Mouse (Mus musculus): ENCODE measurements around the gene Dennd6b. TPM values are rescaled to one million over a fixed set of nuclear protein-coding genes. Genes with fewer than 3 reads are reported as not detected.

The Dennd6b gene
- polyA plus RNA-seq, 1 experiment from 2014 or later = 4.4 TPM

DNA sequence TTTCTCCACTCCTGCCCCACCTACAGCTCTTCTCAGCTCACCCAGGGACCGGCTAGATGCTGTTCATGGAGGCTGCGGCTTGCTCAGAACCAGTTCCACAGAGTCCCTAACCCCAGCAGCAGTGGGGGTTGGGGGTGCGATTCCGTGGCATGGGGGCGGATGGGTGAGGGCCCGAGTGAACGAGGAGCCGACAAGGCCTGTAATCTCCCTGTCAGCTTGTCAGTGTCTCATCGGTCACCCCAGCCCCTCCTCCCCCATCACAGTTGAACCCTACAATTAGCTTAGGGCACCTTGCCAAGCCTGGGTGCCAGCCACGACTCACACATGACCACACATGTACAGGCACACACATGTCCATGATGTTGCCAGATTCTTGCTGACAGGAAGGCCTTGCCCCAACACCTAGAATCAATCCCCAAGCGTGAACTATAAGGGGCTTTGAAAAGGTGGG is 21.4 kb downstream of the Dennd6b start:
- H3K27ac ChIP-seq (ENCODE audit: low read length) = peak overlapping the region; percentile 77; the same call in 1 of the 2 replicates
- H3K4me2 ChIP-seq (replicated peaks; ENCODE audit: low read depth, low read length) = no peak overlapping the region
- ATAC-seq = no peak
- no peak overlapping the region for H3K9ac ChIP-seq (replicated peaks; ENCODE audit: low read depth)
- DNase-seq (ENCODE audit: low spot score) = no peak
- TF ChIP-seq CTCF (IDR thresholded peaks at IDR 0.05) (no peak), EP300 (IDR thresholded peaks at IDR 0.05) (no peak)
- H3K36me3 ChIP-seq (ENCODE audit: insufficient read depth, low read length) = no peaks in the 10 kb centered on the region
- H3K9me3 ChIP-seq (ENCODE audit: low read length) = no peaks in the 10 kb centered on the region
- 33% methylated on average over 11 of the region's 11 CpGs for WGBS
- peaks cover 67% of the 10 kb centered on the region for H3K4me1 ChIP-seq (ENCODE audit: insufficient read depth, low read depth, low read length)
- H3K27me3 ChIP-seq (replicated peaks; ENCODE audit: insufficient read depth, low read length) = no peaks in the 10 kb centered on the region
- no peak overlapping the region for H3K4me3 ChIP-seq (ENCODE audit: low read depth, low read length)

DNA sequence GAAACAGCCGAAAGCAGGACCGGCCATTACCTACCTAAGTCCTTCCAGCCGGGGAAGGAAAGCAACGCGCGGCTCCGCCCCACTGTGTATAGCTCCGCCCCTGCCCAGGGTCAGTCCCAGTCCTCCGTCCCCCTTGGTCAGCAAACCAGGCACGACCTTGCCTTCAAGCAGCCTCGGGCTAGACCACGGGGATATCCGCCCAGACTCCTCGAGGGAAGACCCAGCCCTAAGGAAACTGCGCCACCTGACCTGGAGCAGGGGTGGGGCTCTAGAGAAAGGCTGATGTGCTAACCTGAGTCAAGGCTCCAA is 22.4 kb downstream of the Dennd6b start:
- ATAC-seq = peak; percentile 75
- 3% methylated on average over 15 of the region's 15 CpGs for WGBS
- TF ChIP-seq EP300 (IDR thresholded peaks at IDR 0.05) (no peak), CTCF (IDR thresholded peaks at IDR 0.05) (no peak)
- Histone ChIP-seq H3K27me3 (replicated peaks; ENCODE audit: insufficient read depth, low read length) (no peaks in the 10 kb centered on the region), H3K9ac (replicated peaks; ENCODE audit: low read depth) (peak overlapping the region; percentile 58; the same call in 1 of the 2 replicates), H3K4me3 (ENCODE audit: low read depth, low read length) (peak overlapping the region; percentile 60), H3K4me2 (replicated peaks; ENCODE audit: low read depth, low read length) (peak overlapping the region; percentile 99), H3K4me1 (ENCODE audit: insufficient read depth, low read depth, low read length) (peaks cover 70% of the 10 kb centered on the region), H3K27ac (ENCODE audit: low read length) (peak overlapping the region; percentile 77), H3K36me3 (ENCODE audit: insufficient read depth, low read length) (no peaks in the 10 kb centered on the region), H3K9me3 (ENCODE audit: low read length) (no peaks in the 10 kb centered on the region)
- DNase-seq (ENCODE audit: low spot score) = peak; percentile 87

DNA sequence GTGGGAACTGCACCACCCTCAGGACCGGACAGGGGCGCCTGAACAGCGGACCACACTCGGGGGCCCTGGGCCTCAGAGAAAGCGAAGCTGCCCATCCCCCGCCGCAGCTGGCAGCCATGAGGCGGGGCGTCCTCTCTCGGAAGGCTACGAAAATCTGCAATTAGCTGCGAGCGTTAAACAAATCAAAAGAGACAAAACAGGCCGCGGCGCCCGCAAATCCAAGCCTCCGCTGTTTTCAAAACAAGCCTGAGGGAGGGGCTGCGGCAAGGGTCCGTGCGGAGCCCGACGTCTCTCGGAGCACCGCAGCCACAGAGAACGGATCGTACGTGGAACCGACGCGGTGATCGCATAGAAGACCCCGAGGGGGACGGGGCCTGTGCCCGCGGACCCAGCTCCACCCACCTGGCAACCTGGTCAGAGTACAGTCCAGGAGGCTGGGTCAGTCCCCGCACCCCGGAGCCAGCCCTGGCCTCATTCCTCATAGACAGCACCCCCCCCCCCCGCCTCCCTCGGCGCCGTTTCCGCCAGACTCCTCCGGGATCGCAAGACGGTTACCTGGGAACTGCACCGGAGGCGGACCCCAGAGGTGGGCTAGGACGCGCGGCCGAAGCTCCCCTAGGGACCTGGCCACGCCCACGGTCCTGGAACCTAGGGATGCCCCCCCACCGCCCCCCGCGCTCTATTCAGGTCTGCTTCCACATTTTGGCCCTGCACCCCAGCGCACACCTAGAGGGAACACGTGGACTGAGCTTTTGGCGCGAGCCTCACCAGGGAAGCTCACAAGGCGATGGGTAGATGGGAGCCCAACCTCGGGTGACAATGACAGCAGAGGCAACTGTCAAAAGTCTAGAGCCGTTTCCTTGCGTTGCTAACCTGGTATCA is 23.0 kb downstream of the Dennd6b start:
- H3K36me3 ChIP-seq (ENCODE audit: insufficient read depth, low read length) = no peaks in the 10 kb centered on the region
- peak overlapping the region; percentile 58 for H3K9ac ChIP-seq (replicated peaks; ENCODE audit: low read depth)
- peak overlapping the region; percentile 77 for H3K27ac ChIP-seq (ENCODE audit: low read length)
- no peaks in the 10 kb centered on the region for H3K9me3 ChIP-seq (ENCODE audit: low read length)
- no peaks in the 10 kb centered on the region for H3K27me3 ChIP-seq (replicated peaks; ENCODE audit: insufficient read depth, low read length)
- ATAC-seq (peak; percentile 10; the same call in 1 of the 2 replicates), DNase-seq (ENCODE audit: low spot score) (peak; percentile 55)
- peaks cover 64% of the 10 kb centered on the region for H3K4me1 ChIP-seq (ENCODE audit: insufficient read depth, low read depth, low read length)
- peak overlapping the region; percentile 99 for H3K4me2 ChIP-seq (replicated peaks; ENCODE audit: low read depth, low read length)
- TF ChIP-seq EP300 (IDR thresholded peaks at IDR 0.05) = no peak
- peak; percentile 16; the same call in 1 of the 2 replicates for TF ChIP-seq CTCF (IDR thresholded peaks at IDR 0.05)
- 2% methylated on average over 64 of the region's 65 CpGs for WGBS
- peak overlapping the region; percentile 60 for H3K4me3 ChIP-seq (ENCODE audit: low read depth, low read length)

DNA sequence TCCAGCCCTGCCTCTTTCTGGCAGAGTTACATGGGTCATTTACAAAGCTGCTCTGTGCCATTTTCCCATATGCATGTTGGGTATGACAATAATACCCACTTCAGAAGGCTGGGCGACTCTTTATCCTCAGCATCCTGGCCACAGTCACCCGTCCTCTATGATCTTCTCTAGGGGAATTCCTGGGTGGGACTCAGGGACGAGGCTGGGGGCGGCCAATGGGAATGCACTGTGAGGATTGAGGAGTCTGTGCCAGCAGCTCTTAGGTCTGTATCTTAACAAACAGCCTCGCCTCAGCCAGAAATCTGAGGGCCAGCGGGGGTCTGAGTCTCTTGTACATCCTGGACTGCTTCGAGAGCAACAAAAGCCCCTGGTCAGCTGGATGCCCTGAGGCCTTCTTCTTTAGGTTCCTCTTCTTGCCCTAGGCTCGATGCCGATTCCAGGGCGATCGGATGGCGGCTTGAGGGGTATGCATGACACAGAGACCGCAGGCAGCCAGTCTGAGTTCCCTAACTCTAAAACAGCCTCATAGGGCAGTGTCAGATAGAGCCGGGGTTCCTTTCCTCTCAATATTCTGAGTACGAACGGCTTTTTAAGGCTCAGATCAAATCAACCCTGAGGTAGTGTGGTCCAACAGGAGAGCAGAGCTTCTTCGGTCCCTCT is 23.9 kb downstream of the Dennd6b start:
- WGBS = 40% methylated on average over 17 of the region's 17 CpGs
- TF ChIP-seq CTCF (IDR thresholded peaks at IDR 0.05) (no peak), EP300 (IDR thresholded peaks at IDR 0.05) (no peak)
- Histone ChIP-seq H3K4me3 (ENCODE audit: low read depth, low read length) (peak overlapping the region; percentile 60), H3K27ac (ENCODE audit: low read length) (peak overlapping the region; percentile 77), H3K4me1 (ENCODE audit: insufficient read depth, low read depth, low read length) (peaks cover 56% of the 10 kb centered on the region), H3K36me3 (ENCODE audit: insufficient read depth, low read length) (no peaks in the 10 kb centered on the region), H3K4me2 (replicated peaks; ENCODE audit: low read depth, low read length) (peak overlapping the region; percentile 99), H3K9ac (replicated peaks; ENCODE audit: low read depth) (peak overlapping the region; percentile 58), H3K9me3 (ENCODE audit: low read length) (no peaks in the 10 kb centered on the region), H3K27me3 (replicated peaks; ENCODE audit: insufficient read depth, low read length) (no peaks in the 10 kb centered on the region)
- DNase-seq (ENCODE audit: low spot score) (no peak), ATAC-seq (no peak)

DNA sequence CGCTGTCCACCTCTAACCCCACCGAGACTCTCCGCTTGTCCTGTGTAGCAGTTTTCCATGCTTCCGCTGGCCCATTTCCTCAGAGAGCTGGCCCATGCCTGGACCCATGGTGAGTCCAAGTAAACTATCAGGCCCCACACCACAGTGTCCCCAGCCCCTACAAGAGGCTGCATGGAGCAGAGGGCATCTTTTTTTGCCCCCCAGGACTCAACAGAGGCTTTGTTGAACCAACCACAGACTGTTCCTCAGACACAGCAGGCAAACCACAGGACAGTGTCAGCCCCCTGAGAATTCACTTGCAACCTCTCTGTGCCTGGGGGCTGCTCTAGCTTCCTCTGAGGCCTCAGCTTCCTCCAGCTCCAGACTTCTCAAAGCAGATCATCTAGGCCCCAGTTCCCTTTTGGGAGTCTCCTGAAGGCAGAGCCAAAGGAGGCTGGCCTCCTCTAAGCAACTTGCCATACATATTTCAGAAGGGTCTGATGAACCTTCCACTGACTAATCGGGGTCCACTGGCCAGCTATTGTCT is 24.7 kb downstream of the Dennd6b start:
- H3K9ac ChIP-seq (replicated peaks; ENCODE audit: low read depth) = no peak overlapping the region
- H3K36me3 ChIP-seq (ENCODE audit: insufficient read depth, low read length) = peaks cover 8% of the 10 kb centered on the region; the same call in 1 of the 2 replicates
- H3K4me3 ChIP-seq (ENCODE audit: low read depth, low read length) = no peak overlapping the region
- ATAC-seq (no peak), DNase-seq (ENCODE audit: low spot score) (no peak)
- H3K27ac ChIP-seq (ENCODE audit: low read length) = no peak overlapping the region
- no peak overlapping the region for H3K4me2 ChIP-seq (replicated peaks; ENCODE audit: low read depth, low read length)
- H3K27me3 ChIP-seq (replicated peaks; ENCODE audit: insufficient read depth, low read length) = no peaks in the 10 kb centered on the region
- TF ChIP-seq EP300 (IDR thresholded peaks at IDR 0.05) (no peak), CTCF (IDR thresholded peaks at IDR 0.05) (no peak)
- WGBS = 80% methylated on average over 5 of the region's 5 CpGs
- H3K9me3 ChIP-seq (ENCODE audit: low read length) = no peaks in the 10 kb centered on the region
- H3K4me1 ChIP-seq (ENCODE audit: insufficient read depth, low read depth, low read length) = peaks cover 47% of the 10 kb centered on the region

DNA sequence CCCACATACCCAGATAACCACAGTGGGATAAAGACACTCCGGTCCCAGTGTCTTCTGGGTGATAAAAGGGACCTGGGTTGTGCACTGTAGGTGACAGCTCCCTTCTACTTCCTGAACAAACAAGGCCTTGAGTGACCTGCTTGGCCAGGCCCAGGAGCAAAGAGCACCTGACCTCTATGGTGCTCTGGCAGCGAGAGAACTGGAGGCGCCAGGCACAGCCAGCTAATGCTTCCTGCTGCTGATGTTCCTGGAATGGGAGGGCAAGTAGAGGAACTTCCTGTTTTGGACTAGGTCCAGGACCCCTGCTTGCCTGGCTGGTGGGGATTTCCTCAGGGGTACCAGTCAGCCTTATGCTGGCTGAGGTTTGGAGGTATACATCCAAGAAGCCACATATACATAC is 26.2 kb downstream of the Dennd6b start:
- no peaks in the 10 kb centered on the region for H3K27me3 ChIP-seq (replicated peaks; ENCODE audit: insufficient read depth, low read length)
- peaks cover 37% of the 10 kb centered on the region for H3K4me1 ChIP-seq (ENCODE audit: insufficient read depth, low read depth, low read length)
- H3K27ac ChIP-seq (ENCODE audit: low read length) = peak overlapping the region; percentile 90
- H3K9me3 ChIP-seq (ENCODE audit: low read length) = no peaks in the 10 kb centered on the region
- no peak overlapping the region for H3K4me3 ChIP-seq (ENCODE audit: low read depth, low read length)
- 17% methylated on average over 3 of the region's 3 CpGs for whole genome bisulfite sequencing
- H3K9ac ChIP-seq (replicated peaks; ENCODE audit: low read depth) = no peak overlapping the region
- DNase-seq (ENCODE audit: low spot score) (peak; percentile 72), ATAC-seq (peak; percentile 32)
- TF ChIP-seq EP300 (IDR thresholded peaks at IDR 0.05) (peak; percentile 64), CTCF (IDR thresholded peaks at IDR 0.05) (no peak)
- H3K36me3 ChIP-seq (ENCODE audit: insufficient read depth, low read length) = peaks cover 21% of the 10 kb centered on the region
- 0 out of 2 replicates have a peak overlapping the region, but pooled peaks have one; percentile 40 for H3K4me2 ChIP-seq (replicated peaks; ENCODE audit: low read depth, low read length)

Data from lung, postnatal 0 days (tissue).